Mouse (Mus musculus): ENCODE measurements around the gene Abcd1. TPM values are rescaled to one million over a fixed set of nuclear protein-coding genes. Genes with fewer than 3 reads are reported as not detected.

Abcd1 gene
- total and polyA plus RNA-seq, 2 experiments from 2014 or later: 7.9 to 19.2 TPM

DNA sequence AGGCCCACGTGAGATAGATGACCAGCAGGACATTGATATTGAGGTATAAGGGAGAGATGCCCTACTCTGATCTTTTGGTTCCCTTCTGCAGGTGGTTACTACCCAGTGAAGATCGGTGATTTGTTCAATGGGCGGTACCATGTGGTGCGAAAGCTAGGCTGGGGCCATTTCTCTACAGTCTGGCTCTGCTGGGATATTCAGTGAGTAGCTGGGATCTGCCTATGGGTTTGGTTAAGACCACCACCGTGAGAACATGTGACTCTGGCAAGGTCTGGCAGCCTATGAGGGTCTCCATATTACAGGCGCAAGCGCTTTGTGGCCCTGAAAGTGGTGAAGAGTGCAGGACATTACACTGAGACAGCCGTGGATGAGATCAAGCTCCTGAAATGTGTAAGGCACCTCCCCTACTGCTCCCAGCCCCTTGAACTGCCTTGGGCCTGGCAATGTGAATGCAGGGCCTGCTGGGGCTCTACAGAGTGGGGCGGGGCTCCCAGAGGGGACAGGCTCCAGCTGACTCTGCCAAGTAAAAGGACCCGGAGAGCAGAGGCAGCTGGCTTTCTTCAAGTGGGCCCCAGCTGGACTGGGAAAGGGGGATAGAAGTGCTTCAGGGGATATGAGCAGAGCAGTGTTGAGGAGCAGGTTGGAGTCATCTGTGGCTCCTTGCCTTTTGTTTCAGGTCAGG is 58.5 kb downstream of the Abcd1 start:
- no peak overlapping the region for H3K4me2 ChIP-seq (ENCODE audit: low read depth, low read length, poor library complexity, severe bottlenecking)
- no peak for ATAC-seq (ENCODE audit: low FRiP score)
- H3K27ac ChIP-seq (ENCODE audit: low read depth, low read length): no peak overlapping the region
- H3K4me3 ChIP-seq (ENCODE audit: low read depth, low read length): no peak overlapping the region
- DNase-seq (ENCODE audit: low spot score): no peak
- H3K9me3 ChIP-seq (ENCODE audit: low read length): no peaks in the 10 kb centered on the region
- 75% methylated on average over 10 of the region's 10 CpGs for WGBS
- peaks cover 18% of the 10 kb centered on the region for H3K36me3 ChIP-seq (ENCODE audit: insufficient read depth, low read length)
- no peaks in the 10 kb centered on the region for H3K4me1 ChIP-seq (ENCODE audit: insufficient read depth, low read length)
- H3K9ac ChIP-seq (replicated peaks; ENCODE audit: low read length, poor library complexity, severe bottlenecking): no peak overlapping the region
- TF ChIP-seq CTCF (IDR thresholded peaks at IDR 0.05): no peak
- H3K27me3 ChIP-seq (ENCODE audit: insufficient read depth, low read length): no peaks in the 10 kb centered on the region

DNA sequence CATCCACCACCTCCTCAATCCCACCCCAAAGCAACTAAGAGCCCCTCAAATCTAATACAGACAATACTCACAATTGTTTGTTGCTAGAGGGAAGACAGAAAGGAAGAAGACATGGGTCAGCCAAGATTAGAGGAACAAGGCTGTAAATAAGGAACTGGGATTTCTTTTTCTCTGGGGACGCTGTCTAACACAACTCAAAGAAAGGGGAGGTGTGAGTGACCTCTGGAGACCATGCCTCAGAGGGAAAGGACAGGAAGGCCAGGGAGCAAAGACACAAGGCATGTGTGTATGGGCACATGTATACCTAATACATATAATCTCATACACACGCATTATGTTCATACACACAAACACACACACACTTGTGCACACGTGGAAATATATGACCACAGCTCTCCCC is 65.8 kb downstream of the Abcd1 start:
- H3K4me1 ChIP-seq (ENCODE audit: insufficient read depth, low read length): no peaks in the 10 kb centered on the region
- no peak overlapping the region for H3K4me2 ChIP-seq (ENCODE audit: low read depth, low read length, poor library complexity, severe bottlenecking)
- H3K36me3 ChIP-seq (ENCODE audit: insufficient read depth, low read length): peaks cover 22% of the 10 kb centered on the region
- ATAC-seq (ENCODE audit: low FRiP score) (no peak), DNase-seq (ENCODE audit: low spot score) (no peak)
- H3K9ac ChIP-seq (replicated peaks; ENCODE audit: low read length, poor library complexity, severe bottlenecking): no peak overlapping the region
- no peak overlapping the region for H3K4me3 ChIP-seq (ENCODE audit: low read depth, low read length)
- H3K9me3 ChIP-seq (ENCODE audit: low read length): no peaks in the 10 kb centered on the region
- 93% methylated on average over 3 of the region's 3 CpGs for WGBS
- H3K27ac ChIP-seq (ENCODE audit: low read depth, low read length): no peak overlapping the region
- no peaks in the 10 kb centered on the region for H3K27me3 ChIP-seq (ENCODE audit: insufficient read depth, low read length)
- no peak for TF ChIP-seq CTCF (IDR thresholded peaks at IDR 0.05)

DNA sequence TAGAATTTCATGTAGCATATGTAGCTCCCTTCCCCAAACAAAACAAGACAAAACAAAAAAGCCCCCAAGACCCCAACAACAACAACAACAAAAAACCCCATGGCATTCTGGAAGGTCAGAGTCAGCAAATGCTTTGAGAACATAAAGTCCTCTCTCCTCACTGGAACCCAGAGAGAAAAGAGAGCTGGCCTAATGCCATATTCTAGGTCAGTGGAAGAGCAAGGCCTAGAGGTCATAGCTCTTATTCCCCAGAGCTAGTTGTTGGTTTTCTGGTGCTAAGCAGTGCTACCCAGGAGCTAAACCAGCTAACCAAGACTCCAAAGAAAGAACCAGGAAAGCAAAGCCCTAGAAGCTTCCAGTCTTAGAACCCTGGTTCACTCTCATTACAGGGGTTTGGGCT is 69.3 kb downstream of the Abcd1 start:
- peak overlapping the region; percentile 72; the same call in 1 of the 2 replicates for H3K27ac ChIP-seq (ENCODE audit: low read depth, low read length)
- DNase-seq (ENCODE audit: low spot score) (no peak), ATAC-seq (ENCODE audit: low FRiP score) (no peak)
- H3K9ac ChIP-seq (replicated peaks; ENCODE audit: low read length, poor library complexity, severe bottlenecking): peak overlapping the region; percentile 51; the same call in 1 of the 2 replicates
- H3K4me3 ChIP-seq (ENCODE audit: low read depth, low read length): peak overlapping the region; percentile 50
- no peaks in the 10 kb centered on the region for H3K9me3 ChIP-seq (ENCODE audit: low read length)
- no peaks in the 10 kb centered on the region for H3K4me1 ChIP-seq (ENCODE audit: insufficient read depth, low read length)
- no peaks in the 10 kb centered on the region for H3K27me3 ChIP-seq (ENCODE audit: insufficient read depth, low read length)
- peak overlapping the region; percentile 56 for H3K4me2 ChIP-seq (ENCODE audit: low read depth, low read length, poor library complexity, severe bottlenecking)
- peaks cover 2% of the 10 kb centered on the region; the same call in 1 of the 2 replicates for H3K36me3 ChIP-seq (ENCODE audit: insufficient read depth, low read length)
- TF ChIP-seq CTCF (IDR thresholded peaks at IDR 0.05): no peak

DNA sequence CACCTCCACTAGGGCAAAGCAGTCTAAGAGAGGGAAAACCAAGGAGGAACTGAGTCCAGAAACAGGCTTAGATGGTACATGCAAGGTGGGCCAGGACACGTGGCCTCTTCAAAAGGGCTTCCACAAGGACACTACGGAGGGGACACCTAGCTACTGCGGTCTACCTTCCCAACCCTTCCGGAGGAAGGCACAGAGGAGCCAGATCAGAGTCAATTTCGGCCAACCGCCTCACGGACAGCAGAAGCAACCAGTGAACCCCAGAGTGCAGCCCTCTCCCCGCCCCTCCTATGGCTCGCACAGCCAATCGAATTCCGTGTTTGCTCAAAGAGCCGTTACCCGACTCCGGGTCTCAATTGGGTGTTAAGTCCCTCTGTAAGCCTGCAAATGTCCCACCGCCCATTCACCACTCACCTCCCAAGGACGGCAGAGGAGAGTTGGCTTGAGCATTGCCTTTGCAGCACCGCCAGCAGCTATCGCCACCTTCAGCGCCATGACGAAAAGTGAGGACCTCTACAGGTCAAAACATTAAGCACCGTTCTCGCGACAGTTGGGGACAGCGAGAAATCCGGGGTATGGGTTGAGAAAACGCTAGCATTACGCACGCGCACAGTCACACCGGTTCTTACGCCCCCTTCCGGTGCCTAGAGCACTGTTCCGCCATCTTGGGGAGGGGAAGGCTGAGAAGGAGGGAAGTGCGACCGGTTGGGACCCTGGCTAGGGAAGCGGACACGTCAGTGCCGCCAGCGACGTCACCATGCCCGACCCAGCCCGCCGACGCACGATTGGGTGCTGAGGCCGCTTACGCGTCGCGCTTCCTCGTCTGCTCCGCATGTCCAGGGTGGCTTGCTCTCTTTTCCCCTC is 70.2 kb downstream of the Abcd1 start, which contains the start of the genes Idh3g and Ssr4:
TSS of gene Idh3g (minus strand) at position 534 of the 861 bp plus-strand sequence.
TSS of gene Ssr4 (plus strand) at position 665 of the 861 bp plus-strand sequence.
- H3K27ac ChIP-seq (ENCODE audit: low read depth, low read length): peak within 1 kb of the TSS; percentile 83
- H3K4me1 ChIP-seq (ENCODE audit: insufficient read depth, low read length): no peaks in the 10 kb centered on the region
- DNase-seq (ENCODE audit: low spot score) (peak; percentile 97), ATAC-seq (ENCODE audit: low FRiP score) (peak; percentile 95)
- H3K9me3 ChIP-seq (ENCODE audit: low read length): no peaks in the 10 kb centered on the region
- H3K36me3 ChIP-seq (ENCODE audit: insufficient read depth, low read length): no peaks in the 10 kb centered on the region
- H3K4me2 ChIP-seq (ENCODE audit: low read depth, low read length, poor library complexity, severe bottlenecking): peak within 1 kb of the TSS; percentile 56
- peak within 1 kb of the TSS; percentile 50 for H3K4me3 ChIP-seq (ENCODE audit: low read depth, low read length)
- no peaks in the 10 kb centered on the region for H3K27me3 ChIP-seq (ENCODE audit: insufficient read depth, low read length)
- WGBS: 21% methylated on average over 44 of the region's 52 CpGs
- peak within 1 kb of the TSS; percentile 63 for H3K9ac ChIP-seq (replicated peaks; ENCODE audit: low read length, poor library complexity, severe bottlenecking)
- peak; percentile 75 for TF ChIP-seq CTCF (IDR thresholded peaks at IDR 0.05)

DNA sequence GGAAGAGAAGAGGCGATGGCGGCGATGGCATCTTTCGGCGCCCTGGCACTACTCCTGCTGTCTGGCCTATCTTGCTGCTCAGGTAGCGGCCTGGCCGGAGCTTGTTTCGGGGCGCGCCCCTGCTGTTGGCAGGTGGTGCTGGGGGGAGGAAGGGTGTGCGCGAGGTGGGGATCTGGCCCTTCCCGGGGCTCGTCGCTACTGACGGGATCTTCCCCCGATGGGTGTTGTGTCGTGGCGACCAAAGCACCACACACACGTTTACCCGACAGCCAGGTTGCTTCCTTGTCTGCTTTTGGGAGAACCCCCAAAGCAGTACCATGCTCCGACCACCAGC is 70.8 kb downstream of the Abcd1 start:
- DNase-seq (ENCODE audit: low spot score): no peak
- WGBS: 16% methylated on average over 22 of the region's 22 CpGs
- Histone ChIP-seq H3K4me2 (ENCODE audit: low read depth, low read length, poor library complexity, severe bottlenecking) (peak overlapping the region; percentile 50), H3K36me3 (ENCODE audit: insufficient read depth, low read length) (no peaks in the 10 kb centered on the region), H3K9ac (replicated peaks; ENCODE audit: low read length, poor library complexity, severe bottlenecking) (peak overlapping the region; percentile 63), H3K27ac (ENCODE audit: low read depth, low read length) (peak overlapping the region; percentile 83), H3K4me3 (ENCODE audit: low read depth, low read length) (peak overlapping the region; percentile 50), H3K4me1 (ENCODE audit: insufficient read depth, low read length) (no peaks in the 10 kb centered on the region), H3K9me3 (ENCODE audit: low read length) (no peaks in the 10 kb centered on the region), H3K27me3 (ENCODE audit: insufficient read depth, low read length) (no peaks in the 10 kb centered on the region)
- peak; percentile 15; the same call in 1 of the 2 replicates for ATAC-seq (ENCODE audit: low FRiP score)
- no peak for TF ChIP-seq CTCF (IDR thresholded peaks at IDR 0.05)

Other genes with a start within 250 kb of the Abcd1 start
- 43.9 and 44.6 TPM in 2 replicates for gene Bgn, start 233.0 kb upstream of the Abcd1 start, total RNA-seq (2014; rRNA removed)
- 17.1 and 19.8 TPM in 2 replicates for gene Bgn, start 233.0 kb upstream of the Abcd1 start, polyA plus RNA-seq (2015; fragmentation: Nextera tagmentation; extraction: Ambion mirVana)
- gene Atp2b3, start 213.5 kb upstream of the Abcd1 start, total RNA-seq (2014; rRNA removed): 40.4 and 41.9 TPM in 2 replicates
- gene Atp2b3, start 213.5 kb upstream of the Abcd1 start, polyA plus RNA-seq (2015; fragmentation: Nextera tagmentation; extraction: Ambion mirVana): 6.7 and 7.9 TPM in 2 replicates
- 1.4 and 2.1 TPM in 2 replicates for gene Dusp9, start 77.2 kb upstream of the Abcd1 start, total RNA-seq (2014; rRNA removed)
- 0.39 and 0.68 TPM in 2 replicates for gene Dusp9, start 77.2 kb upstream of the Abcd1 start, polyA plus RNA-seq (2015; fragmentation: Nextera tagmentation; extraction: Ambion mirVana)
- gene Pnck, start 56.5 kb upstream of the Abcd1 start, total RNA-seq (2014; rRNA removed): 89.4 and 136 TPM in 2 replicates
- 159 and 172 TPM in 2 replicates for gene Pnck, start 56.5 kb upstream of the Abcd1 start, polyA plus RNA-seq (2015; fragmentation: Nextera tagmentation; extraction: Ambion mirVana)
- 49.5 and 69.4 TPM in 2 replicates for gene Slc6a8, start 43.4 kb upstream of the Abcd1 start, total RNA-seq (2014; rRNA removed)
- 6.0 and 6.6 TPM in 2 replicates for gene Slc6a8, start 43.4 kb upstream of the Abcd1 start, polyA plus RNA-seq (2015; fragmentation: Nextera tagmentation; extraction: Ambion mirVana)
- 48.7 and 58.1 TPM in 2 replicates for gene Bcap31, start 422 bp upstream of the Abcd1 start, total RNA-seq (2014; rRNA removed)
- 133 and 134 TPM in 2 replicates for gene Bcap31, start 422 bp upstream of the Abcd1 start, polyA plus RNA-seq (2015; fragmentation: Nextera tagmentation; extraction: Ambion mirVana)
- gene Plxnb3, start 40.5 kb downstream of the Abcd1 start, total RNA-seq (2014; rRNA removed): 1.5 and 4.0 TPM in 2 replicates
- gene Plxnb3, start 40.5 kb downstream of the Abcd1 start, polyA plus RNA-seq (2015; fragmentation: Nextera tagmentation; extraction: Ambion mirVana): 0.58 and 0.61 TPM in 2 replicates
- 0.09 and 0.49 TPM in 2 replicates for gene Srpk3, start 57.8 kb downstream of the Abcd1 start, total RNA-seq (2014; rRNA removed)
- 2.1 and 2.4 TPM in 2 replicates for gene Srpk3, start 57.8 kb downstream of the Abcd1 start, polyA plus RNA-seq (2015; fragmentation: Nextera tagmentation; extraction: Ambion mirVana)
- gene Idh3g, start 70.3 kb downstream of the Abcd1 start, total RNA-seq (2014; rRNA removed): 207 and 236 TPM in 2 replicates
- 218 and 245 TPM in 2 replicates for gene Idh3g, start 70.3 kb downstream of the Abcd1 start, polyA plus RNA-seq (2015; fragmentation: Nextera tagmentation; extraction: Ambion mirVana)
- gene Ssr4, start 70.4 kb downstream of the Abcd1 start, total RNA-seq (2014; rRNA removed): 99.8 and 115 TPM in 2 replicates
- 166 and 184 TPM in 2 replicates for gene Ssr4, start 70.4 kb downstream of the Abcd1 start, polyA plus RNA-seq (2015; fragmentation: Nextera tagmentation; extraction: Ambion mirVana)
- 196 and 242 TPM in 2 replicates for gene Pdzd4, start 108.4 kb downstream of the Abcd1 start, total RNA-seq (2014; rRNA removed)
- 4.4 and 5.1 TPM in 2 replicates for gene Pdzd4, start 108.4 kb downstream of the Abcd1 start, polyA plus RNA-seq (2015; fragmentation: Nextera tagmentation; extraction: Ambion mirVana)
- gene Avpr2, start 175.5 kb downstream of the Abcd1 start, total RNA-seq (2014; rRNA removed): not detected in 2 replicates
- 0.06 TPM in 1 of 2 replicates, not detected in the other for gene Avpr2, start 175.5 kb downstream of the Abcd1 start, polyA plus RNA-seq (2015; fragmentation: Nextera tagmentation; extraction: Ambion mirVana)
- gene L1cam, start 179.5 kb downstream of the Abcd1 start, total RNA-seq (2014; rRNA removed): 292 and 296 TPM in 2 replicates
- 113 and 116 TPM in 2 replicates for gene L1cam, start 179.5 kb downstream of the Abcd1 start, polyA plus RNA-seq (2015; fragmentation: Nextera tagmentation; extraction: Ambion mirVana)
- gene Arhgap4, start 205.3 kb downstream of the Abcd1 start, total RNA-seq (2014; rRNA removed): 4.8 and 5.6 TPM in 2 replicates
- gene Arhgap4, start 205.3 kb downstream of the Abcd1 start, polyA plus RNA-seq (2015; fragmentation: Nextera tagmentation; extraction: Ambion mirVana): 1.3 and 1.4 TPM in 2 replicates
- 47.7 and 83.0 TPM in 2 replicates for gene Naa10, start 205.3 kb downstream of the Abcd1 start, total RNA-seq (2014; rRNA removed)
- 77.5 and 81.8 TPM in 2 replicates for gene Naa10, start 205.3 kb downstream of the Abcd1 start, polyA plus RNA-seq (2015; fragmentation: Nextera tagmentation; extraction: Ambion mirVana)
- 3.3 and 8.8 TPM in 2 replicates for gene Renbp, start 214.3 kb downstream of the Abcd1 start, total RNA-seq (2014; rRNA removed)
- gene Renbp, start 214.3 kb downstream of the Abcd1 start, polyA plus RNA-seq (2015; fragmentation: Nextera tagmentation; extraction: Ambion mirVana): 10.3 and 12.5 TPM in 2 replicates
- 101 and 111 TPM in 2 replicates for gene Hcfc1, start 249.8 kb downstream of the Abcd1 start, total RNA-seq (2014; rRNA removed)
- gene Hcfc1, start 249.8 kb downstream of the Abcd1 start, polyA plus RNA-seq (2015; fragmentation: Nextera tagmentation; extraction: Ambion mirVana): 30.3 and 33.2 TPM in 2 replicates

Data from midbrain, postnatal 0 days (tissue).